Mouse (Mus musculus): Measurements from ENCODE around the gene Arrdc2. TPM values are rescaled to one million over a fixed set of nuclear protein-coding genes. Genes with fewer than 3 reads are reported as not detected.
A peak's percentile ranks its signal among the peaks of the same experiment; 100 is the strongest.

The Arrdc2 gene
- polyA plus RNA-seq, 1 experiment from 2014 or later = 8.1 TPM

- Histone ChIP-seq H3K36me3 (replicated peaks) (peaks cover 37% of the 10 kb centered on the region; the same call in 1 of the 2 replicates), H3K4me1 (peaks cover 24% of the 10 kb centered on the region), H3K9ac (no peak overlapping the region), H3K27me3 (replicated peaks) (no peaks in the 10 kb centered on the region), H3K4me3 (no peak overlapping the region), H3K4me2 (no peak overlapping the region), H3K27ac (no peak overlapping the region), H3K9me3 (no peaks in the 10 kb centered on the region)
- ATAC-seq (replicated peaks) = no peak
- 29% methylated on average over 30 of the region's 30 CpGs for WGBS
Measured at GRCm38 (mm10) chr8:70787941-70788667, 51.4 kb downstream of the Arrdc2 start.

GRCm38 (mm10) chr8:70787051-70787445 lies 52.5 kb downstream of the Arrdc2 start:
- ATAC-seq (replicated peaks) = no peak
- Histone ChIP-seq H3K9me3 (no peaks in the 10 kb centered on the region), H3K4me3 (no peak overlapping the region), H3K4me1 (peaks cover 19% of the 10 kb centered on the region), H3K36me3 (replicated peaks) (peaks cover 37% of the 10 kb centered on the region; the same call in 1 of the 2 replicates), H3K4me2 (no peak overlapping the region), H3K27ac (no peak overlapping the region), H3K9ac (no peak overlapping the region), H3K27me3 (replicated peaks) (no peaks in the 10 kb centered on the region)
- WGBS = 91% methylated on average over 3 of the region's 3 CpGs

GRCm38 (mm10) chr8:70786291-70787050 lies 53.0 kb downstream of the Arrdc2 start:
- Histone ChIP-seq H3K36me3 (replicated peaks) (peaks cover 42% of the 10 kb centered on the region; the same call in 1 of the 2 replicates), H3K27me3 (replicated peaks) (no peaks in the 10 kb centered on the region)
- ATAC-seq (replicated peaks) = no peak

More at GRCm38 (mm10) chr8:70786291-70787050, 53.0 kb downstream of the Arrdc2 start:
- Histone ChIP-seq H3K9ac (no peak overlapping the region), H3K4me3 (no peak overlapping the region), H3K27ac (no peak overlapping the region), H3K4me1 (peaks cover 13% of the 10 kb centered on the region), H3K9me3 (no peaks in the 10 kb centered on the region), H3K4me2 (no peak overlapping the region)
- 88% methylated on average over 25 of the region's 25 CpGs for WGBS

Small RNA genes lying within 50 kb of the gene (microRNA-seq; reads per million reads assigned to microRNA genes)
- gene Mir7240 = 1.8 reads per million, percentile 2 among the genes with 10 or more reads in this experiment

Other genes with a start within 250 kb of the Arrdc2 start
- gene Isyna1, start 245.3 kb downstream of the Arrdc2 start, polyA plus RNA-seq (2015; fragmentation: Nextera tagmentation; extraction: Ambion mirVana) = 175 and 176 TPM in 2 replicates
- gene Ssbp4, start 230.8 kb downstream of the Arrdc2 start, polyA plus RNA-seq (2015; fragmentation: Nextera tagmentation; extraction: Ambion mirVana) = 175 and 189 TPM in 2 replicates
- 1.2 and 1.6 TPM in 2 replicates for gene Lrrc25, start 223.6 kb downstream of the Arrdc2 start, polyA plus RNA-seq (2015; fragmentation: Nextera tagmentation; extraction: Ambion mirVana)
- 0.13 and 0.19 TPM in 2 replicates for gene Gdf15, start 207.3 kb downstream of the Arrdc2 start, polyA plus RNA-seq (2015; fragmentation: Nextera tagmentation; extraction: Ambion mirVana)
- gene Pgpep1, start 179.3 kb downstream of the Arrdc2 start, polyA plus RNA-seq (2015; fragmentation: Nextera tagmentation; extraction: Ambion mirVana) = 70.1 and 74.5 TPM in 2 replicates
- gene Lsm4, start 166.5 kb downstream of the Arrdc2 start, polyA plus RNA-seq (2015; fragmentation: Nextera tagmentation; extraction: Ambion mirVana) = 175 and 193 TPM in 2 replicates
- 83.0 and 94.4 TPM in 2 replicates for gene Jund, start 140.8 kb downstream of the Arrdc2 start, polyA plus RNA-seq (2015; fragmentation: Nextera tagmentation; extraction: Ambion mirVana)
- 0.05 and 0.14 TPM in 2 replicates for gene Iqcn, start 136.3 kb downstream of the Arrdc2 start, polyA plus RNA-seq (2015; fragmentation: Nextera tagmentation; extraction: Ambion mirVana)
- not detected in 2 replicates for gene Gm3336, start 121.2 kb downstream of the Arrdc2 start, polyA plus RNA-seq (2015; fragmentation: Nextera tagmentation; extraction: Ambion mirVana)
- gene Pde4c, start 116.0 kb downstream of the Arrdc2 start, polyA plus RNA-seq (2015; fragmentation: Nextera tagmentation; extraction: Ambion mirVana) = 0.15 and 0.46 TPM in 2 replicates
- 473 and 487 TPM in 2 replicates for gene Rab3a, start 85.0 kb downstream of the Arrdc2 start, polyA plus RNA-seq (2015; fragmentation: Nextera tagmentation; extraction: Ambion mirVana)
- 36.6 and 38.4 TPM in 2 replicates for gene Mpv17l2, start 78.8 kb downstream of the Arrdc2 start, polyA plus RNA-seq (2015; fragmentation: Nextera tagmentation; extraction: Ambion mirVana)
- gene Pik3r2, start 63.0 kb downstream of the Arrdc2 start, polyA plus RNA-seq (2015; fragmentation: Nextera tagmentation; extraction: Ambion mirVana) = 113 TPM in 2 replicates
- 26.4 and 26.9 TPM in 2 replicates for gene Mast3, start 34.7 kb downstream of the Arrdc2 start, polyA plus RNA-seq (2015; fragmentation: Nextera tagmentation; extraction: Ambion mirVana)
- gene Il12rb1, start 31.3 kb downstream of the Arrdc2 start, polyA plus RNA-seq (2015; fragmentation: Nextera tagmentation; extraction: Ambion mirVana) = 0.10 and 0.36 TPM in 2 replicates
- gene Kcnn1, start 23.5 kb upstream of the Arrdc2 start, polyA plus RNA-seq (2015; fragmentation: Nextera tagmentation; extraction: Ambion mirVana) = 19.0 and 20.6 TPM in 2 replicates
- gene Ccdc124, start 34.2 kb upstream of the Arrdc2 start, polyA plus RNA-seq (2015; fragmentation: Nextera tagmentation; extraction: Ambion mirVana) = 173 and 180 TPM in 2 replicates
- gene Slc5a5, start 53.0 kb upstream of the Arrdc2 start, polyA plus RNA-seq (2015; fragmentation: Nextera tagmentation; extraction: Ambion mirVana) = 1.9 and 2.0 TPM in 2 replicates
- 2,076 and 2,093 TPM in 2 replicates for gene Rpl18a, start 57.7 kb upstream of the Arrdc2 start, polyA plus RNA-seq (2015; fragmentation: Nextera tagmentation; extraction: Ambion mirVana)
- 69.2 and 69.9 TPM in 2 replicates for gene Map1s, start 66.2 kb upstream of the Arrdc2 start, polyA plus RNA-seq (2015; fragmentation: Nextera tagmentation; extraction: Ambion mirVana)

All from midbrain, embryonic 15.5 days (tissue).